ENCODE assay signal across 19 mouse cellular contexts in genomic region chr14:31230442-31230841, GRCm38 (mm10). TPM values are rescaled to one million over a fixed set of nuclear protein-coding genes. Genes with fewer than 3 reads are reported as not detected.
A peak's percentile ranks its signal among the peaks of the same experiment; 100 is the strongest.
DNase-seq lines count a peak whose midpoint lies in the region; ATAC-seq lines count a peak whose summit lies in the region.
"Had no signal": no experiment of that assay in that cellular context is flagged by ENCODE, and none has a peak within 500 bp of the region (broad histone marks: within the 10 kb centered on the region; RNA-seq: fewer than 3 reads in every experiment).

No protein-coding gene starts in this region.

- intact Hi-C loops in gastrocnemius, postnatal 36 days (cut with DNase I): no loop called here

- H3K27ac ChIP-seq in heart, embryonic 16.5 days (ENCODE audit: low read length): peak overlapping the region; percentile 17
- peak overlapping the region; percentile 50 for H3K27ac ChIP-seq in lung, embryonic 15.5 days
- 0 out of 2 replicates have a peak overlapping the region, but pooled peaks have one; percentile 8 for H3K27ac ChIP-seq in embryonic facial prominence, embryonic 12.5 days
- H3K27ac ChIP-seq: embryonic facial prominence, embryonic 15.5 days; forebrain, embryonic 12.5 days; hindbrain, embryonic 15.5 days; neural tube, embryonic 13.5 days had no signal

- WGBS in heart, embryonic 16.5 days: 44% methylated on average over 8 of the region's 8 CpGs
- WGBS in lung, embryonic 15.5 days: 60% methylated on average over 8 of the region's 8 CpGs
- 65% methylated on average over 8 of the region's 8 CpGs for WGBS in embryonic facial prominence, embryonic 12.5 days

- no peak overlapping the region for H3K4me3 ChIP-seq in heart, embryonic 16.5 days (ENCODE audit: low read length)
- no peak overlapping the region for H3K4me3 ChIP-seq in lung, embryonic 15.5 days
- no peak overlapping the region for H3K4me3 ChIP-seq in embryonic facial prominence, embryonic 12.5 days
- H3K4me3 ChIP-seq: embryonic facial prominence, embryonic 15.5 days; forebrain, embryonic 12.5 days; hindbrain, embryonic 15.5 days; neural tube, embryonic 13.5 days had no signal

- no peaks in the 10 kb centered on the region for H3K9me3 ChIP-seq in heart, embryonic 16.5 days (replicated peaks; ENCODE audit: control insufficient read depth, low read length)
- H3K9me3 ChIP-seq in lung, embryonic 15.5 days: no peaks in the 10 kb centered on the region
- H3K9me3 ChIP-seq in embryonic facial prominence, embryonic 12.5 days: no peaks in the 10 kb centered on the region
- H3K9me3 ChIP-seq: embryonic facial prominence, embryonic 15.5 days; forebrain, embryonic 12.5 days; hindbrain, embryonic 15.5 days; neural tube, embryonic 13.5 days had no signal

- no peaks in the 10 kb centered on the region for H3K36me3 ChIP-seq in heart, embryonic 16.5 days (ENCODE audit: control insufficient read depth, insufficient read depth)
- no peaks in the 10 kb centered on the region for H3K36me3 ChIP-seq in lung, embryonic 15.5 days
- H3K36me3 ChIP-seq in embryonic facial prominence, embryonic 12.5 days: no peaks in the 10 kb centered on the region
- H3K36me3 ChIP-seq: embryonic facial prominence, embryonic 15.5 days; forebrain, embryonic 12.5 days; hindbrain, embryonic 15.5 days; neural tube, embryonic 13.5 days had no signal

- H3K4me2 ChIP-seq in heart, embryonic 16.5 days (ENCODE audit: low read depth, low read length): no peak overlapping the region
- H3K4me2 ChIP-seq in lung, embryonic 15.5 days: no peak overlapping the region
- H3K4me2 ChIP-seq in embryonic facial prominence, embryonic 12.5 days (replicated peaks): no peak overlapping the region
- H3K4me2 ChIP-seq: embryonic facial prominence, embryonic 15.5 days; forebrain, embryonic 12.5 days; hindbrain, embryonic 15.5 days; neural tube, embryonic 13.5 days had no signal

- DNase-seq in gastrocnemius, postnatal 36 days: peak; percentile 1 to 10
- no peak for DNase-seq in gastrocnemius, postnatal 25 days
- no peak for DNase-seq in heart, postnatal 4 days
- no peak for DNase-seq in lung, postnatal 25 days (ENCODE audit: low spot score)
- DNase-seq: B cell, adult 2 months; cerebellum, adult 9-10 months; layer of hippocampus, postnatal 36 days; lung, postnatal 10 days; spleen, adult 18-20 months had no signal

- H3K4me1 ChIP-seq in heart, embryonic 16.5 days (ENCODE audit: control insufficient read depth, insufficient read depth, low read length): peaks cover 30% of the 10 kb centered on the region
- H3K4me1 ChIP-seq in lung, embryonic 15.5 days: peaks cover 56% of the 10 kb centered on the region
- H3K4me1 ChIP-seq in embryonic facial prominence, embryonic 12.5 days: 0 out of 2 replicates have a peak, but pooled peaks cover 16% of the 10 kb centered on the region

- H3K9ac ChIP-seq in heart, embryonic 16.5 days (ENCODE audit: low read length): peak overlapping the region; percentile 47
- no peak overlapping the region for H3K9ac ChIP-seq in lung, embryonic 15.5 days
- no peak overlapping the region for H3K9ac ChIP-seq in embryonic facial prominence, embryonic 12.5 days
- H3K9ac ChIP-seq: embryonic facial prominence, embryonic 15.5 days; forebrain, embryonic 12.5 days; hindbrain, embryonic 15.5 days; neural tube, embryonic 13.5 days had no signal

- ATAC-seq in heart, embryonic 16.5 days (replicated peaks; ENCODE audit: extremely low read depth, insufficient read depth, low FRiP score): no peak
- ATAC-seq in lung, embryonic 15.5 days (ENCODE audit: borderline replicate concordance, extremely low read depth, low FRiP score, low TSS enrichment): no peak
- ATAC-seq in embryonic facial prominence, embryonic 12.5 days (ENCODE audit: insufficient number of reproducible peaks, insufficient read depth, low FRiP score, low TSS enrichment): no peak
- ATAC-seq: intestine, embryonic 16.5 days had no signal

- no peaks in the 10 kb centered on the region for H3K27me3 ChIP-seq in heart, embryonic 16.5 days (ENCODE audit: control insufficient read depth, insufficient read depth, low read length)
- H3K27me3 ChIP-seq in lung, embryonic 15.5 days: no peaks in the 10 kb centered on the region
- H3K27me3 ChIP-seq in embryonic facial prominence, embryonic 12.5 days: no peaks in the 10 kb centered on the region
- H3K27me3 ChIP-seq: embryonic facial prominence, embryonic 15.5 days; forebrain, embryonic 12.5 days; hindbrain, embryonic 15.5 days; neural tube, embryonic 13.5 days had no signal

RNA-seq across cellular contexts. Expression of gene Sema3g, which starts 12.8 kb away (rescaled TPM):
- 1 to 10 TPM; 6.0 to 8.1 TPM for total RNA-seq in gastrocnemius, postnatal 36 days (2021)
- total RNA-seq in gastrocnemius, postnatal 25 days (2021): 1 to 10 TPM; 6.0 to 6.1 TPM
- 0.97 TPM in 2 replicates for polyA plus RNA-seq in heart, embryonic 16.5 days (2015; fragmentation: Nextera tagmentation; extraction: Ambion mirVana)
- total RNA-seq in heart, postnatal 4 days (2021): 10 to 100 TPM in 1 of 2 experiments, 1 to 10 TPM in 1; 9.2 to 11.4 TPM
- 2.1 and 2.5 TPM in 2 replicates for polyA plus RNA-seq in lung, embryonic 15.5 days (2015; fragmentation: Nextera tagmentation; extraction: Ambion mirVana)
- polyA plus RNA-seq in embryonic facial prominence, embryonic 12.5 days (2016; fragmentation: Nextera tagmentation; extraction: Ambion mirVana): 1.1 and 1.2 TPM in 2 replicates
- total RNA-seq: monocyte, adult 5-6 weeks had no signal

RNA-seq across cellular contexts. Expression of gene Nisch, which starts 13.7 kb away (rescaled TPM):
- 10 to 100 TPM; 54.4 to 63.2 TPM for total RNA-seq in gastrocnemius, postnatal 36 days (2021)
- total RNA-seq in gastrocnemius, postnatal 25 days (2021): 10 to 100 TPM; 63.7 to 67.7 TPM
- 331 and 376 TPM in 2 replicates for polyA plus RNA-seq in heart, embryonic 16.5 days (2015; fragmentation: Nextera tagmentation; extraction: Ambion mirVana)
- 100 to 1,000 TPM; 301 to 310 TPM for total RNA-seq in heart, postnatal 4 days (2021)
- 387 and 413 TPM in 2 replicates for polyA plus RNA-seq in lung, embryonic 15.5 days (2015; fragmentation: Nextera tagmentation; extraction: Ambion mirVana)
- polyA plus RNA-seq in embryonic facial prominence, embryonic 12.5 days (2016; fragmentation: Nextera tagmentation; extraction: Ambion mirVana): 503 and 527 TPM in 2 replicates

RNA-seq across cellular contexts. Expression of gene Phf7, which starts 20.7 kb away (rescaled TPM):
- total RNA-seq in gastrocnemius, postnatal 36 days (2021): 1 to 10 TPM; 6.8 to 8.6 TPM
- 1 to 10 TPM; 5.2 to 6.3 TPM for total RNA-seq in gastrocnemius, postnatal 25 days (2021)
- 9.5 TPM in 2 replicates for polyA plus RNA-seq in heart, embryonic 16.5 days (2015; fragmentation: Nextera tagmentation; extraction: Ambion mirVana)
- total RNA-seq in heart, postnatal 4 days (2021): 1 to 10 TPM; 5.5 to 6.4 TPM
- 13.2 and 14.8 TPM in 2 replicates for polyA plus RNA-seq in lung, embryonic 15.5 days (2015; fragmentation: Nextera tagmentation; extraction: Ambion mirVana)
- 13.1 and 13.6 TPM in 2 replicates for polyA plus RNA-seq in embryonic facial prominence, embryonic 12.5 days (2016; fragmentation: Nextera tagmentation; extraction: Ambion mirVana)

RNA-seq across cellular contexts. Expression of gene Bap1, which starts 20.8 kb away (rescaled TPM):
- total RNA-seq in gastrocnemius, postnatal 36 days (2021): 10 to 100 TPM; 41.5 to 43.2 TPM
- total RNA-seq in gastrocnemius, postnatal 25 days (2021): 10 to 100 TPM; 41.2 to 43.0 TPM
- 54.5 and 56.4 TPM in 2 replicates for polyA plus RNA-seq in heart, embryonic 16.5 days (2015; fragmentation: Nextera tagmentation; extraction: Ambion mirVana)
- 10 to 100 TPM; 54.4 to 54.8 TPM for total RNA-seq in heart, postnatal 4 days (2021)
- 83.0 and 83.4 TPM in 2 replicates for polyA plus RNA-seq in lung, embryonic 15.5 days (2015; fragmentation: Nextera tagmentation; extraction: Ambion mirVana)
- 101 and 104 TPM in 2 replicates for polyA plus RNA-seq in embryonic facial prominence, embryonic 12.5 days (2016; fragmentation: Nextera tagmentation; extraction: Ambion mirVana)

RNA-seq across cellular contexts. Expression of gene Tnnc1, which starts 22.3 kb away (rescaled TPM):
- total RNA-seq in gastrocnemius, postnatal 36 days (2021): 100 to 1,000 TPM; 121 to 774 TPM
- total RNA-seq in gastrocnemius, postnatal 25 days (2021): 100 to 1,000 TPM; 137 to 627 TPM
- polyA plus RNA-seq in heart, embryonic 16.5 days (2015; fragmentation: Nextera tagmentation; extraction: Ambion mirVana): 4,861 and 5,105 TPM in 2 replicates
- 1,000 to 10,000 TPM; 5,292 to 5,773 TPM for total RNA-seq in heart, postnatal 4 days (2021)
- polyA plus RNA-seq in lung, embryonic 15.5 days (2015; fragmentation: Nextera tagmentation; extraction: Ambion mirVana): 91.8 and 115 TPM in 2 replicates
- 67.1 and 90.7 TPM in 2 replicates for polyA plus RNA-seq in embryonic facial prominence, embryonic 12.5 days (2016; fragmentation: Nextera tagmentation; extraction: Ambion mirVana)
- total RNA-seq: monocyte, adult 5-6 weeks had no signal
- polyA plus RNA-seq: liver, adult 2 months had no signal

Comparison
In these comparisons a context has a peak if more than half of its experiments do, and no peak if none do; other contexts are left out.
1. DNase-seq: peak in gastrocnemius, postnatal 36 days (2 of 2); none in gastrocnemius, postnatal 25 days (single experiment), heart, postnatal 4 days (single experiment) and lung, postnatal 25 days (single experiment).
2. RNA of gene Nisch, which starts 13.7 kb away (total RNA-seq): 301 to 310 TPM in heart, postnatal 4 days; 63.7 to 67.7 TPM in gastrocnemius, postnatal 25 days and 54.4 to 63.2 TPM in gastrocnemius, postnatal 36 days; every median in the first group is over 4 times any median in the second.
3. Peak in every context shown above with its lines, with median percentiles within 50 percentile points of each other: H3K27ac ChIP-seq.